Mouse (Mus musculus) neural tube, embryonic 13.5 days (tissue): ENCODE measurements at regions not wholly inside any gene's neighbourhood (a gene's known extent, or its start where the extent isn't known, plus 50 kb on each side); places are given as distances from the start of the nearest gene placed in this dataset.
"Not testable (repeated sequence)": the region's sequence is repeated elsewhere in the genome, so short reads cannot be mapped to it uniquely, and the experiment has no call there.

Experiments
- ATAC-seq: fragments of 200-750 bp; cut with Nextera tagmentation; 2 replicates; pipeline ENCODE4 v1.8.0; 2017; ENCODE audit warnings: low read depth, mild to moderate bottlenecking, moderate TSS enrichment, moderate library complexity
- H3K27ac ChIP-seq: fragments of 300-500 bp; sonication (generic); replicated peaks from 2 replicates; pipeline ENCODE4 v1.5.1; 2015; ENCODE audit warnings: moderate library complexity, mild to moderate bottlenecking, inconsistent platforms
- H3K27me3 ChIP-seq: fragments of 300-500 bp; sonication (generic); 2 replicates; pipeline ENCODE4 v1.6.1; 2015; ENCODE audit warnings: mild to moderate bottlenecking, inconsistent platforms
- H3K36me3 ChIP-seq: fragments of 300-500 bp; sonication (generic); 2 replicates; pipeline ENCODE4 v1.6.1; 2015; ENCODE audit warnings: mild to moderate bottlenecking, inconsistent platforms
- H3K4me1 ChIP-seq: fragments of 300-500 bp; sonication (generic); replicated peaks from 2 replicates; pipeline ENCODE4 v1.6.1; 2015; ENCODE audit warnings: inconsistent platforms
- H3K4me2 ChIP-seq: fragments of 300-500 bp; sonication (generic); 2 replicates; pipeline ENCODE4 v1.6.1; 2015; ENCODE audit warnings: inconsistent platforms, mild to moderate bottlenecking, moderate library complexity
- H3K4me3 ChIP-seq: fragments of 300-500 bp; sonication (generic); 2 replicates; pipeline ENCODE4 v1.5.1; 2015; ENCODE audit warnings: mild to moderate bottlenecking, inconsistent platforms
- H3K9ac ChIP-seq: fragments of 300-500 bp; sonication (generic); 2 replicates; pipeline ENCODE4 v1.6.1; 2015; ENCODE audit warnings: moderate library complexity, mild to moderate bottlenecking, inconsistent platforms
- H3K9me3 ChIP-seq: fragments of 300-500 bp; sonication (generic); 2 replicates; pipeline ENCODE4 v1.6.1; 2016; ENCODE audit warnings: inconsistent platforms
- WGBS: fragments of 180-500 bp; shearing (Covaris S2); methylation state at CpG from one replicate; pipeline ENCODE4 v1.1.7; 2015; 5-methylcytosine and 5-hydroxymethylcytosine counted together

DNA sequence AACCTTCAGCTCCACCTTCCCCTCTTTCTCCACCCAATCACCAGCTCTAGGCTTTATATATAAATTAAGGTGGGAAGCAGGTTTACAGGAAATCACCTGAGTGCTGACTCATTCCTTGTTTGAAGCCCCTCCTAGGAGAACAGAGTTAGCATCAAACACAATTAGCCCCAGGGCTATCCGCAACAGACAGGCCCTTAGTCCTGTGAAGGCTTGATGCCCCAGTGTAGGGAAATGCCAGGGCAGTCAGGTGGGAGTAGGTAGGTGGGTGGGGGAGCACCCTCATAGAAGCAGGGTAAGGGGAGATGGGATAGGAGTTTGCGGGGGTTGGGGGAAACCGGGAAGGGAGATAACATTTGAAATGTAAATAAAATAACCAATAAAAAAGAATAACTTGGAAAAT lies 123.2 kb downstream of the Brms1l start:
- not testable (repeated sequence) for H3K27ac ChIP-seq, H3K4me1 ChIP-seq, H3K9ac ChIP-seq, H3K4me3 ChIP-seq, H3K4me2 ChIP-seq, H3K36me3 ChIP-seq, H3K9me3 ChIP-seq, H3K27me3 ChIP-seq, ATAC-seq
- 92% methylated on average over 3 of the region's 3 CpGs for WGBS

DNA sequence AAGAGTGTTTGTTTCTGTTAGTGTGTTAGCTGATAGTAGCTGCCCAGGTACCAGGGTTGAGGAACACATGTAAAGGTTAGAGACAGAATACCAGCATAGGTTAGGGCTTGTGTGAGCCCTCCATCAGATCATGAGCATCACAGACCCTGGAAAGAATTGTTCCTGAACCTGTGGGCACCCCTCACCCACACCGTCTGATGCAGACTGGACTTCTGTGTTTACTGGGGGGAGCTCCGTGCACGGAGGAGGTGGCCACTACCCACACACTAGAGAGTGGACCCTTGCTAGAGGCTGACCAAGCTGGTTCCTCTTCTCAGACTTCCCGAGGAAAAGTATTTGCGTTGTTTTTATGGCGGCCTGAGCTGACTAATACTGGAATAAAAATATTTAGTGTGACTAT lies 104.4 kb downstream of the Brms1l start:
- H3K27me3 ChIP-seq = peaks cover 5% of the 10 kb centered on the region; the same call in 1 of the 2 replicates
- H3K4me3 ChIP-seq = no peak overlapping the region
- no peak overlapping the region for H3K27ac ChIP-seq
- H3K9ac ChIP-seq = no peak overlapping the region
- H3K9me3 ChIP-seq = no peaks in the 10 kb centered on the region
- H3K4me2 ChIP-seq = no peak overlapping the region
- H3K36me3 ChIP-seq = no peaks in the 10 kb centered on the region
- H3K4me1 ChIP-seq = peaks cover 11% of the 10 kb centered on the region
- no peak for ATAC-seq
- WGBS = 94% methylated on average over 6 of the region's 6 CpGs

DNA sequence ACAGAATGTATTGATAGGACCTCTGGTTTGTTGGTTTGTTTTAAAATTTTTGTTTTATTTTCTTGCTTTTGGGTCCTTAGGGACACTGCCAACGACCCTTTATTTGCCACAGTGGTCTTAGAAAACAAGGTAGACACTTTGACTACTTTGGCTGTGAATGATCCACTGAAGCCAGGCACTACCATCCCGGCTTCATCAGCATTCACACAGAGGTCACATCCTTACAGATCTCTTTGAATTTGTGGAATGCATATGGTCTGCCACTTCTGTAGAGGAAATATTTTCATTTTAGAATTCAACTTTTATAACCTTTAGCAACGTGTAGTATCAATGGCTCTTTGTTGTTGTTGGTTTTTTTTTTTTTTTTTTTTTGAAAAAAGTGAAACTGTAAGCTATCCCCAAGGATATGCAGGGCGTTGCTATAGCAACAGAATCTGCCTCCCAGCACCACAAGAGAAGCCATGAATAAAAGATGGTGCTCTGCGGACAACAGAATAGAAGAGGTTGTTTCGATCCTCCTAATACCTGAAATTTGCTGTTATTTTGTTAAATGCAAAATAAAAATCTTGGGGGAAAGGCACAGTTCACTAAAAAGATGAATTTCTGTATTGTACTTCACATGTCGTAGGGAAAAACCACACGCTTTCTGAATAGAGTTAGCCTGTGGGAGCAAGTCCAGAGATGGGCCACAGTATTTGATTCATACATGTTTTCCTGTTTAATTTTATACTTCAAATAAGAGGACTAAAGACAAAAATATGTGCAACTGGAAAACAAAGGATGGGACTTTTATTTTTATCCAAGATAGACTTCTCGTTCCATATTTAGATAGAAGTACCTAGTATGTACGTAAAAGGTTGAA lies 103.4 kb downstream of the Brms1l start:
- no peaks in the 10 kb centered on the region for H3K36me3 ChIP-seq
- H3K4me3 ChIP-seq = no peak overlapping the region
- ATAC-seq = peak; percentile 92
- peaks cover 11% of the 10 kb centered on the region for H3K4me1 ChIP-seq
- no peak overlapping the region for H3K9ac ChIP-seq
- no peaks in the 10 kb centered on the region for H3K9me3 ChIP-seq
- peak overlapping the region; percentile 82 for H3K27ac ChIP-seq
- WGBS = 42% methylated on average over 10 of the region's 10 CpGs
- peaks cover 13% of the 10 kb centered on the region for H3K27me3 ChIP-seq
- 0 out of 2 replicates have a peak overlapping the region, but pooled peaks have one; percentile 9 for H3K4me2 ChIP-seq

DNA sequence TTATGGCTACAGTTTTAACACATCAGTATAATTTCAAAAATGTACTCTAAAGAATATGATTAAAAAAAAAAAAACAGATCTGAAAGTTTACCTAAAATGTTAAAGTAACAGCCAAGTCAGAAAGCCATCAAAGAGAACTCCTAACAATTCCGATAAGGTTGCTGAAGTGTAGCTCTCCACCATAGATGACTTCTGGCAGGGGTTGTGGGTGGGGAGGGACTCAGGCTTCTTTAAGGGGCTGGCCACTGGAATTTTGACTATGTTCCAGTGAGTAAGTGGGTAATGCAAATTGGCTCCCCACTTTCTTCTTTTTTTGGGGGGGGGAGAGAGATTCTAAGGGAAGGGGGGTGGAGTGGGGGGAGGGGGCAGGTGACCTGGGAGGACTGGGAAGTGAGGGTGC lies 98.0 kb downstream of the Brms1l start:
- Histone ChIP-seq H3K36me3 (no peaks in the 10 kb centered on the region), H3K27me3 (peaks cover 56% of the 10 kb centered on the region), H3K9me3 (no peaks in the 10 kb centered on the region), H3K9ac (no peak overlapping the region), H3K4me3 (no peak overlapping the region), H3K4me2 (no peak overlapping the region), H3K4me1 (peaks cover 5% of the 10 kb centered on the region), H3K27ac (no peak overlapping the region)
- ATAC-seq = no peak
- WGBS = 57% methylated on average over 1 of the region's 1 CpGs

DNA sequence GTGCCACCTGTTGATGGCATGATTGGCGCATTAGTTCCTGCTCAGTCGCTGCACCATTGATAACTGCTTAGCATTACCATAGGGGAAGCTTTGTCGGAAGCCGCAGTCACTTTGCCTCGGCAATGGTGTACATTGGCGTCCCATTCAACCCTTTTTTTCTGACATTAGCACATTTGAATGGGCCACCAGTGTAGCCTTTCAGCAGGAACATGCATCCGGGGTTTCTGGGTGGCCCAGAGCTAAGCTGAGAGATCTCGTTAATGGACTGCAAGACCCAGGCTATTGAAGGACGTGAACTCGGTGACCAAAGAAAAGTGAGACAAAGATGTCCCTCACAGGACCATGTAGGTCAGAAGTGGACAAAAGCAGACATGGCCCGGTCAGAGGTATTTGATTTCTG lies 97.3 kb downstream of the Brms1l start:
- Histone ChIP-seq H3K9ac (no peak overlapping the region), H3K27me3 (peaks cover 60% of the 10 kb centered on the region), H3K36me3 (no peaks in the 10 kb centered on the region), H3K27ac (no peak overlapping the region), H3K4me3 (no peak overlapping the region), H3K9me3 (no peaks in the 10 kb centered on the region), H3K4me1 (no peaks in the 10 kb centered on the region), H3K4me2 (0 out of 2 replicates have a peak overlapping the region, but pooled peaks have one; percentile 5)
- no peak for ATAC-seq
- 20% methylated on average over 11 of the region's 11 CpGs for WGBS

DNA sequence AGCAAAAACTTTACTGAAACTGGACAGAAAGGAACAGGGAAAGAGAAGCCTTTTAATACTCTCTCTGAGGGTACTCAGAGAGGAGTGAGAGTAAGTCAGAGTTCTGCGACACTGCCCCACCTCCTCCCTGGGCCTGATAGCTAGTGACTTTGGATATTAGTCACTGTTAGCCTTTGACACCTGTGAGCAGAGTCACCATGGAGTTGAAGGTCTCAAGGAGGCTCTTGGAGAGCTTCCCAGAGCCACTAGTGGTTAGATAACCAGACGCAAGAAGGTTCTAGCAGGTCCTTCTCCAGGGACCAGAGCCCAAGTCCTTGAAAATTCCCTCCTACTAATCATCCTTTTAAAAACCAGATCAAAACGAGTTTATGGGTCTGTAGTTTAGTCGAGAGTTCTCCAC lies 94.3 kb downstream of the Brms1l start:
- ATAC-seq = no peak
- Histone ChIP-seq H3K4me2 (no peak overlapping the region), H3K9me3 (no peaks in the 10 kb centered on the region), H3K4me3 (no peak overlapping the region), H3K27me3 (peaks cover 58% of the 10 kb centered on the region), H3K4me1 (peaks cover 7% of the 10 kb centered on the region), H3K27ac (no peak overlapping the region), H3K36me3 (no peaks in the 10 kb centered on the region), H3K9ac (no peak overlapping the region)
- WGBS = 83% methylated on average over 4 of the region's 4 CpGs

DNA sequence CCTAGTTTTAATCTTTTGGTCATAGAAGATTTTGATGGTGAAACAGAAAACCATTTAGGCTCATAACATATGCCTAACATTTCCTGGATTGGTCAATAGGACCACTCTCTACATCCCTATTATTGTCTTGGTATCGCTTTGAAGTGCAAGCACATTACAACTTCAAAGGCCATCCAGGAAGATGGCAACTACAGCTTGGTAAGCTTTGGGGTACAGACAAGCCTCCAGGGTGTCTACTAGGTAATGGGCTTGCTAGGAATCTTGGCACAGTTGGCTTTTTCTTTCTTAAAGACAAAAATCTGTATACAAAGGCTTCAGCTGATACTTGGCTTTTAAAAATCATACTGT lies 90.8 kb downstream of the Brms1l start:
- Histone ChIP-seq H3K9me3 (no peaks in the 10 kb centered on the region), H3K4me1 (peaks cover 7% of the 10 kb centered on the region), H3K9ac (no peak overlapping the region), H3K27me3 (peaks cover 26% of the 10 kb centered on the region), H3K4me2 (no peak overlapping the region), H3K27ac (no peak overlapping the region), H3K36me3 (no peaks in the 10 kb centered on the region), H3K4me3 (no peak overlapping the region)
- WGBS = 49% methylated on average over 1 of the region's 1 CpGs
- no peak for ATAC-seq

DNA sequence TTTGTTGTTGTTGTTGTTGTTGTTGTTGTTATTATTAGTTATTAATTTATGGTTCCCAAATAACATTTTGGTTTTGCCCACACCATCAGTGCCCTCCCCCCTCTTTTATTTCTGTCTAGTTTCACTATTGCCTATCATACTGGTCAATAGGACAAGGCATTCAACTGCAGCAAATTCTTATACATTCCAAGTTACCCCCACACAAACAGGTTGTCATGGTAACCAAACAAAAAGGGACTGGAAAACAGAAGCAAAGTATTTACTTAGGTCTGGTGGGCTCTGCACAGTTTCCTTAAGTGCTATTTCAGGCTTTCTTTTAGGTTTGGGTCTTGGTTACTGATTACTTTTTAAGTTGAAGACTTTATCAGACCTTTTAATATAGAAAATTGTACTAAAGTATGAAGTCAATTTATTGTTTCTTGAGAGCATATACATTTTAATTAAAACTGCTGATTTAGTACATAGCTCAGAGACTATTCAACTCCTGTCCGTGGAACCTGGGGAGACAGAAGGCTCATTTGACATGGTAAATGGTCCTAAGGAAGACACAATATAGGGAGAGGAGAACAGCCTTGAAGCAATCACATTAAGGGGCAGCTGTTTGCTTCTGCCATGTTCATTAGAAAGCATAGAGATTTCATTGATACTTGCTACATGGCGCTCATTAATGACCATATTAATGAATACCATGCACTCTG lies 90.3 kb downstream of the Brms1l start:
- no peak for ATAC-seq

More for the DNA sequence above, 90.3 kb downstream of the Brms1l start:
- Histone ChIP-seq H3K9me3 (no peaks in the 10 kb centered on the region), H3K36me3 (no peaks in the 10 kb centered on the region), H3K27ac (no peak overlapping the region), H3K4me2 (no peak overlapping the region), H3K4me3 (no peak overlapping the region), H3K27me3 (peaks cover 21% of the 10 kb centered on the region), H3K4me1 (peaks cover 7% of the 10 kb centered on the region), H3K9ac (no peak overlapping the region)
- WGBS = 34% methylated on average over 2 of the region's 2 CpGs
